Mouse (Mus musculus) kidney, postnatal 10 days (tissue): ENCODE results near the gene C730034F03Rik.
A peak's percentile ranks its signal among the peaks of the same experiment; 100 is the strongest.

Experiments
- DNase-seq: peaks from one replicate; pipeline ENCODE4 v3.0.0; 2021; ENCODE audit warnings: mixed read lengths

C730034F03Rik gene

DNA sequence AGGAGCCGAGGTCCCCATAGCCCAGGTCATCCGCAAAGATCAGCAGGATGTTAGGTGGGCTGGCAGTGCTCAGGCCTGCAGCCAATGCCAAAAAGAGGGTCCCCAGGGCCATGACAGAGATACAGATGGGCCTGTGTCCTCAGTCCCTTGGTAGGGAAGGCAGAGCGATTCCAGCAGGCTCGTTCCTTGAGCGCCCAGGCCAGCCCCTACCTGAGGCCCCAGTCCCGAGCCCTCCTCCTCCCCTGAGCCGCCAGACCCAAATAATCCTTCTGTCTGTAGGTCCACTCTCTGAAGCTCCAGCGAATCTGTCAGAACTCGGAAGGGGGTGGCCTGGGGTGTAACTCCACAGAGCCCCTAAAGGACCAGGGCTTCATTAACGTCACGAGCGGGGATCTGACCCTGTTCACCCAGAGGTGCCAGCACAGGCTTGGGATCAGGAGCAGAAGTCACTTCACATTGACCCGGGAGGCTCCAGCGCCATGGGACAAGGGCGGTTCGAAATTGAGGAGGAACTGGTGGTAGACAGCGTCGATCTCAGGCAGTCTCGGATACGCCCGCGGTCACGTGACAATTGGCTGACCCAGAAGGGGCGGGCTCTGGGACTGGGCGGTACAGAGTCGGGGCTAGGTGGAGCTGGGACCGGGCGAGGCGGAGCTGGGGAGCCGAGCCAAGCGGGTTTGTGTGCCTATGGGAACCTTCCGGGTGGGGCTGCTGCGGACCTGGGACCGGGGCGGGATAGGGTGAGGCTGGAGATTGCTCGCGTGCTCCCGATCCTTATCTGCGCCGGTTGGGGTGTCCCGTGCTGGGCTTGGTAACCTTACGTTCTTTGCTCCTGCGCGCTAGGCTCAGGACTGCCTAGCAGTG lies 46.5 kb downstream of the C730034F03Rik start:
- peak; percentile 95 for DNase-seq

DNA sequence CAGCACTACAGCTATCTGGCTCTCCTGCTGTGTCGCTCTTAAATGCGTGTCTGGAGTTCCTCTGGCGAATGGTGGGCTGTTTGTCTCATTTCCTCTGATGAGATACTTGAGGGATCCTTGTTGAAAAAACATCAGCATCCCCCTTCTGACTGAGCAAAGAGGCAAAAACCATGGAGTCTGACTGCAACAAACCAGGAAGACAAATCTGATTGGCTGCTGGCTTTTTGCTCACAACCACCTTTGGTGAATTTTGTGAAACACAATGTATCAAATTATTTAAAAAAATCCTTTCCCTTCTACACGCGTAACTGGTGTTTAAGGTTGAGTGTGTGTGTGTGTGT lies 47.1 kb downstream of the C730034F03Rik start:
- no peak for DNase-seq

DNA sequence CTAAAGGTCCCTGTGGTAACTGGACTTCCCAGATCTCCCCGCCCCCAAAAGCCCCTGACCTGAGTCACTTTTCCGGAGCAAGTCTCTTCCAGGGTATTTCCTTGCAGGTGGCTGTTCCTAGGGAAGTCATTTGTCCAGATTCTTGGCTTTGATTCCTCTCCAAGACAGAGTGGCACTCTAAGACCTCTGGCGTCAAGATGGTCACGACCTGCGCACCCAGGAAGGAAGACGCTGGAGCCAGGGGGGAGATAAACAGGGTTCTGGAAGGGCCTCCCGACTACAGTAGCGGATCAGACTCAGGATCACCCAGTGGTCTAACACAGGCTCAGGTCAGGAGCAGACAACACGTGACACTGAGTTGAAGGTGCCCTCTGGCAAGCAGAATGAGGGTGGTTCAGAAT lies 47.7 kb downstream of the C730034F03Rik start, which contains the start of gene Arsa:
Gene Arsa (minus strand): TSS at position 335 of the 401 bp plus-strand sequence.
- DNase-seq, result peak; percentile 66

DNA sequence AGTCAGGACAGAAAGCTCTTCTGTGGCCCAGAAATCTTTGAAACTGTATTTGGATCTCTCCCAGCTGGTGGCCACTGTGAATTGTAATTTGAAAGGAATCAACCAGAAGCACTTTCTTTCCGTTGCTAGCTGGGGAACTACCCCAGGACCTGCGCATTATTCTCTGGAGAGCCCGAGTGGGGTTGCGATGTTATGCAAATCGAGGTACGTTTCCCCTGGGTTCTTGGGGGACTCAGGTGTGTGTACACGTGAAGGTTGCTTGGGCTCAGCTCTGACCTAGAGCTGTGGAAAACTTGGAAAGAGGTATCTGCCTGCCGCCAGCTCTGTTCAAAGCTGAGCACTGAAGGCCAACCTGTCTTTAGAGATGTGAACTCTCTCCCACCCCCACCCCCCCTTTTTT lies 48.4 kb downstream of the C730034F03Rik start:
- no peak for DNase-seq

DNA sequence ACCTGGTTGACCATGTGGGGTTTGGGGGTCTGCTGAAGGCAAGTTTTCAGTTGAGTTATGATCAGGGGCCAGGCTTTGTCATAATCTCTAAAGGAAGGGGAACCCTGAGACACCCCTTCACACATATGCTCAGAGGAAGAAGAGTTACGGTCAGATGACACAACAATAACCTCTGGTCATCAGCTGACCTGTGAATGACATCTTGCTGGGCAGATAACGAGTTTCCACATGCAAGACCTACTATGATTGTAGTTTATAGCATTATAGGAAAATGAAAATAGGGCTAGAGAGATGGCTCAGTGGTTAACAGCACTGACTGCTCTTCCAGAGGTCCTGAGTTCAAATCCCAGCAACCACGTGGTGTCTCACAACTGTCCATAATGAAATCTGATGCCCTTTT lies 49.2 kb downstream of the C730034F03Rik start:
- DNase-seq, result no peak
